Mouse (Mus musculus) left cerebral cortex, postnatal 25 days (tissue): ENCODE data around the gene Srgap3. TPM values are rescaled to one million over a fixed set of nuclear protein-coding genes. Genes with fewer than 3 reads are reported as not detected.
A peak's percentile ranks its signal among the peaks of the same experiment; 100 is the strongest.

Source experiments
- DNase-seq, 2 experiments: peaks; one replicate each; pipeline ENCODE4 v3.0.0; 2022; ENCODE audit warnings: low spot score in 2 of 2, mixed read lengths in 1 of 2
- intact Hi-C: fragments of 180-260 bp; cut with DNase I; formaldehyde crosslinking; loops from one replicate; pipeline ENCODE4 v1.15.1; 2025
- total RNA-seq, 2 experiments: library from RNA; stranded (reverse); gene quantifications; 2 replicates each; pipeline ENCODE4 v1.2.3; 2021

The Srgap3 gene
- total RNA-seq, 2 experiments from 2014 or later = 204 to 206 TPM

- intact Hi-C loops = no loop called here
Measured at GRCm38 (mm10) chr6:112788617-112789016, 158.4 kb downstream of the Srgap3 start.

GRCm38 (mm10) chr6:112788174-112788573 lies 158.9 kb downstream of the Srgap3 start:
- intact Hi-C loops = no loop called here
- DNase-seq = no peak

More at GRCm38 (mm10) chr6:112788617-112789016, 158.4 kb downstream of the Srgap3 start:
- DNase-seq = no peak

GRCm38 (mm10) chr6:112781409-112782093 lies 165.5 kb downstream of the Srgap3 start:
- DNase-seq = no peak
- intact Hi-C loops = no loop called here

- intact Hi-C loops = loop anchor here (5.0 kb wide), 2 partner anchors 61 to 104 kb away; no protein-coding TSS in a partner anchor
- peak; percentile 37 to 91 for DNase-seq
Measured at GRCm38 (mm10) chr6:112778211-112778610, 168.9 kb downstream of the Srgap3 start.

- intact Hi-C loops = loop anchor here (5.0 kb wide), 2 partner anchors 59 to 106 kb away; no protein-coding TSS in a partner anchor
- DNase-seq = no peak
Measured at GRCm38 (mm10) chr6:112776718-112777117, 170.3 kb downstream of the Srgap3 start.

GRCm38 (mm10) chr6:112773754-112774153 lies 173.3 kb downstream of the Srgap3 start:
- intact Hi-C loops = no loop called here
- DNase-seq = no peak

- DNase-seq = peak in 1 of 2 experiments; percentile 57
- intact Hi-C loops = no loop called here
Measured at GRCm38 (mm10) chr6:112770996-112771395, 176.1 kb downstream of the Srgap3 start.

- no peak for DNase-seq
- intact Hi-C loops = no loop called here
Measured at GRCm38 (mm10) chr6:112758541-112758940, 188.5 kb downstream of the Srgap3 start.

GRCm38 (mm10) chr6:112756866-112757265 lies 190.2 kb downstream of the Srgap3 start:
- intact Hi-C loops = loop anchor here (2.0 kb wide), 1 partner anchor 36 kb away; no protein-coding TSS in a partner anchor

GRCm38 (mm10) chr6:112754994-112755393 lies 192.1 kb downstream of the Srgap3 start:
- intact Hi-C loops = no loop called here
- DNase-seq = no peak

More at GRCm38 (mm10) chr6:112756866-112757265, 190.2 kb downstream of the Srgap3 start:
- DNase-seq = no peak

- intact Hi-C loops = no loop called here
- DNase-seq = no peak
Measured at GRCm38 (mm10) chr6:112752517-112752916, 194.5 kb downstream of the Srgap3 start.

GRCm38 (mm10) chr6:112752007-112752406 lies 195.1 kb downstream of the Srgap3 start:
- intact Hi-C loops = no loop called here
- DNase-seq = no peak

- DNase-seq = no peak
- intact Hi-C loops = loop anchor here (5.0 kb wide), 1 partner anchor 205 kb away; the partner anchor contains the start of gene Srgap3
Measured at GRCm38 (mm10) chr6:112742297-112742696, 204.8 kb downstream of the Srgap3 start.

- intact Hi-C loops = loop anchor here (5.0 kb wide), 1 partner anchor 206 kb away; the partner anchor contains the start of gene Srgap3
Measured at GRCm38 (mm10) chr6:112741766-112742165, 205.3 kb downstream of the Srgap3 start.

GRCm38 (mm10) chr6:112739635-112740034 lies 207.4 kb downstream of the Srgap3 start:
- intact Hi-C loops = loop anchor here (5.0 kb wide), 1 partner anchor 208 kb away; the partner anchor contains the start of gene Srgap3
- no peak for DNase-seq

More at GRCm38 (mm10) chr6:112741766-112742165, 205.3 kb downstream of the Srgap3 start:
- DNase-seq = peak in 1 of 2 experiments; percentile 55

GRCm38 (mm10) chr6:112738924-112739323 lies 208.1 kb downstream of the Srgap3 start:
- DNase-seq = no peak
- intact Hi-C loops = no loop called here

GRCm38 (mm10) chr6:112736471-112736870 lies 210.6 kb downstream of the Srgap3 start:
- DNase-seq = no peak
- intact Hi-C loops = no loop called here

GRCm38 (mm10) chr6:112735054-112735453 lies 212.0 kb downstream of the Srgap3 start:
- DNase-seq = no peak
- intact Hi-C loops = no loop called here

- peak in 1 of 2 experiments; percentile 55 for DNase-seq
- intact Hi-C loops = no loop called here
Measured at GRCm38 (mm10) chr6:112733942-112734341, 213.1 kb downstream of the Srgap3 start.

GRCm38 (mm10) chr6:112732434-112732833 lies 214.6 kb downstream of the Srgap3 start:
- DNase-seq = no peak
- intact Hi-C loops = no loop called here

- no peak for DNase-seq
Measured at GRCm38 (mm10) chr6:112731386-112731785, 215.7 kb downstream of the Srgap3 start.

More at GRCm38 (mm10) chr6:112731386-112731785, 215.7 kb downstream of the Srgap3 start:
- intact Hi-C loops = no loop called here
